Mouse (Mus musculus): ENCODE measurements around the gene Txndc2.

DNA sequence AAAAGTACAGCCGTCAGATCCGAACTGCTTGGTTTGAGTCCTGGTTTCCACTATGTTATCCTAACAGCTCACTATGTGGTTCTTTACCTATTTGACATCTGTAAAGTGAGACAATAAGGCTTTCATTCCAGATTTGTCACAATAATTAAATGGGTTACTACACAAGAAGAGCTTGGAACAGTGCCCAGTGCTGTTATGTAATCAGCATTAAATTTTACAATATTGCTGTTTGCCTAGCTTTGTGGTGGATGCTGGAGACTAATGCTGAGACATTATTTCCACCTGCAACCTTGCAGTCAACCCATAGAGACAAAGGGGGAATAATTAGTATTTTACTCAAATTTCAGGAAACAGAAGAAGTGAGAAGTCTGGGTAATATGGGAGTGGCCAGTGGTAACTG, 23.5 kb downstream of the Txndc2 start:
- no peak for TF ChIP-seq CTCF (IDR thresholded peaks at IDR 0.05; ENCODE audit: low read depth)
- no peak for TF ChIP-seq EP300 (IDR thresholded peaks at IDR 0.05; ENCODE audit: low read depth)
